Comparison of ENCODE assay signal across 12 mouse cellular contexts in genomic region chr10:114963656-114964055, GRCm38 (mm10).
DNase-seq lines count a peak whose midpoint lies in the region.
"Had no signal": no experiment of that assay in that cellular context is flagged by ENCODE, and none has a peak within 500 bp of the region (broad histone marks: within the 10 kb centered on the region; RNA-seq: fewer than 3 reads in every experiment).

No protein-coding gene starts in this region.

- peak; percentile 25 to 42 for DNase-seq in cerebellum, postnatal 36 days
- no peak for DNase-seq in cerebellum, adult 9-11 months
- peak; percentile 26 for DNase-seq in gastrocnemius, postnatal 14 days
- DNase-seq in gastrocnemius, adult 8-10 months (ENCODE audit: low spot score in 2 of 2) = no peak
- DNase-seq in brain, adult 2 months (ENCODE audit: low read depth, low spot score) = peak; percentile 66
- no peak for DNase-seq in layer of hippocampus, postnatal 36 days
- DNase-seq: adrenal gland, adult 8-10 months; adrenal gland, postnatal 36 days; cerebellum, adult 11-12 months; heart, postnatal 10 days; heart, postnatal 4 days; kidney, adult 8-10 months had no signal

- intact Hi-C loops in gastrocnemius, postnatal 14 days (cut with DNase I; ENCODE audit: low total_unique reads) = no loop called here

Comparison
In these comparisons a context has a peak if more than half of its experiments do, and no peak if none do; other contexts are left out.
1. DNase-seq: peak in cerebellum, postnatal 36 days (2 of 2), gastrocnemius, postnatal 14 days (single experiment) and brain, adult 2 months (single experiment); none in cerebellum, adult 9-11 months (single experiment), gastrocnemius, adult 8-10 months (0 of 2) and layer of hippocampus, postnatal 36 days (0 of 2).